Mouse (Mus musculus): ENCODE results near the gene Crp. TPM values are rescaled to one million over a fixed set of nuclear protein-coding genes. Genes with fewer than 3 reads are reported as not detected.

Gene Crp
- total and polyA plus RNA-seq, 3 experiments = not detected

DNA sequence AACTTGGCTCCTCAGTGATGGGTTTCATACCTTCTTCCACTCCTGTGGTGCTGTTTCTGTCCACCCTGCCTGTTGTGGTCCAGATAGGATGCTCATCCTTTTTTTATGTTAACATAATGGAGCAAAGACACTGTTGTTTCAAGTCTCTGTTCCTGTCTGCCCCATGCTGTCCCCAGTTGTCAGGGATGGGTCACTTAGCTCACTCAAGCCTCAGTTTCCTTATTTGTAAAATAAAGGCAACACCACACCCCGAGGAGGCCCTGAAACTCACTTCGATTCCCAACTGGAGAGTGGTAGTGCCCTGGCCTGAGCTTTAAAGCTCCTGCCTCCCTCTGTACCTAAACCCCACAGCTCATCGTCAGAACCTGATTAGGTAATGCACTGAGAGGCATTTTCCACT, 40.6 kb upstream of the Crp start:
- Histone ChIP-seq H3K27me3 (ENCODE audit: control insufficient read depth in 1 of 2, insufficient read depth in 2 of 2, low read length in 2 of 2) (no peaks in the 10 kb centered on the region), H3K27ac (ENCODE audit: control insufficient read depth, low read depth, low read length) (no peak overlapping the region), H3K4me3 (ENCODE audit: control insufficient read depth in 1 of 2, insufficient read depth in 1 of 2, low read depth in 2 of 2, low read length in 2 of 2) (no peak overlapping the region), H3K9me3 (replicated peaks; ENCODE audit: insufficient read depth, low read length) (no peaks in the 10 kb centered on the region), H3K4me1 (ENCODE audit: control insufficient read depth in 1 of 2, insufficient read depth in 2 of 2, low read length in 2 of 2) (no peaks in the 10 kb centered on the region), H3K79me2 (ENCODE audit: control insufficient read depth, insufficient read depth, low read length, poor library complexity) (no peaks in the 10 kb centered on the region), H3K36me3 (ENCODE audit: control insufficient read depth in 1 of 2, insufficient read depth in 2 of 2, low read length in 2 of 2) (no peaks in the 10 kb centered on the region), H3K9ac (ENCODE audit: control insufficient read depth, low read depth, low read length, poor library complexity, severe bottlenecking) (no peak overlapping the region)
- no peak for DNase-seq (ENCODE audit: low read depth, low spot score)
- TF ChIP-seq MAZ (IDR thresholded peaks at IDR 0.05; ENCODE audit: low read depth, low read length) (no peak), ETS1 (IDR thresholded peaks at IDR 0.05; ENCODE audit: low read depth, low read length) (no peak), POLR2A (IDR thresholded peaks at IDR 0.05; ENCODE audit: control insufficient read depth in 1 of 2, insufficient read depth in 1 of 2, low read depth in 1 of 2, low read length in 2 of 2, poor library complexity in 1 of 2) (no peak)

DNA sequence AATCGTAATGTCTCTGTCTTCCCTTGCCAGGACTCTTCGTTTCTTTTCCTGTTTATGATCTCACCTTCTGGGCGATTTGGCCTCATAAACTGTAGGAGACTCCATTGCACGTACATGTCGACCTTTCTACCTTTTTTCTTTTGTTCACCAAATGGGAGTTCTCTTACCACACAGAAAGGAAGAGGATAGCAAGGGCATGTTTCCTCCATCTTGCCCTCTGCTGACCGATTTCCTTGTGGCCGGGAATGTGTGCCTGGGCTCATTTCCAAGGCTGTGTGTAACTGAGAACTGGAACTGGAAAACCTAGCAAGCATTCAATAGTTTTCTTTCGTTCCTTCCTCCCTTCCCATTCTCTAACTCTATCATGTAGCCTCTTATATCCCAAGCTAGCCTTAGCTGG, 38.2 kb upstream of the Crp start:
- Histone ChIP-seq H3K4me3 (ENCODE audit: control insufficient read depth in 1 of 2, insufficient read depth in 1 of 2, low read depth in 2 of 2, low read length in 2 of 2) (no peak overlapping the region), H3K27me3 (ENCODE audit: control insufficient read depth in 1 of 2, insufficient read depth in 2 of 2, low read length in 2 of 2) (peaks cover 0 to 1% of the 10 kb centered on the region in 2 experiments; a peak in 2 of 4 replicates)

DNA sequence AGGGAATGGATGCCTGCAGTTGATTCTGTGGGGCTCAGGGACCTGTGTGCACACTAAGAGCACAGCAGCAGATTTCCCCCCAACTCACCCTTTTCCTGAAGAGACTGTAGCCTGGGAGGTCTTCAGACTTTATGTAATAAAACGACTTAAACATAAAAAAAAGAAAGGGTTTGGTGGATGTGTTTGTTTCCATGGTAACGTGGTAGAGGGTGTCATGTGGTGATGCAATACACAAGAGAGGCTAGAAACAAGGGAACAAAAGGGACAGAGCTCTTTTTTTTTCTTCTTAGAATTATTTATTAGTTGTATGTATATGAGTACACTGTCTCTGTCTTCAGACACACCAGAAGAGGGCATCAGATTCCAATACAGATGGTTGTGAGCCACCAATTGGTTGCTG, 32.4 kb upstream of the Crp start:
- Histone ChIP-seq H3K36me3 (ENCODE audit: control insufficient read depth in 1 of 2, insufficient read depth in 2 of 2, low read length in 2 of 2) (no peaks in the 10 kb centered on the region), H3K9ac (ENCODE audit: control insufficient read depth, low read depth, low read length, poor library complexity, severe bottlenecking) (no peak overlapping the region), H3K79me2 (ENCODE audit: control insufficient read depth, insufficient read depth, low read length, poor library complexity) (no peaks in the 10 kb centered on the region), H3K4me1 (ENCODE audit: control insufficient read depth in 1 of 2, insufficient read depth in 2 of 2, low read length in 2 of 2) (no peaks in the 10 kb centered on the region), H3K4me3 (ENCODE audit: control insufficient read depth in 1 of 2, insufficient read depth in 1 of 2, low read depth in 2 of 2, low read length in 2 of 2) (no peak overlapping the region), H3K9me3 (replicated peaks; ENCODE audit: insufficient read depth, low read length) (no peaks in the 10 kb centered on the region), H3K27ac (ENCODE audit: control insufficient read depth, low read depth, low read length) (no peak overlapping the region), H3K27me3 (ENCODE audit: control insufficient read depth in 1 of 2, insufficient read depth in 2 of 2, low read length in 2 of 2) (peaks cover 0 to 3% of the 10 kb centered on the region in 2 experiments; a peak in 2 of 4 replicates)
- TF ChIP-seq USF1 (IDR thresholded peaks at IDR 0.05; ENCODE audit: low read depth, low read length) (no peak), SMC3 (IDR thresholded peaks at IDR 0.05; ENCODE audit: low read depth, low read length) (no peak), GABPA (IDR thresholded peaks at IDR 0.05; ENCODE audit: low read depth, low read length) (no peak), MAZ (IDR thresholded peaks at IDR 0.05; ENCODE audit: low read depth, low read length) (no peak), MAFK (IDR thresholded peaks at IDR 0.05; ENCODE audit: borderline replicate concordance, low read depth, low read length) (no peak), POLR2A (IDR thresholded peaks at IDR 0.05; ENCODE audit: control insufficient read depth in 1 of 2, insufficient read depth in 1 of 2, low read depth in 1 of 2, low read length in 2 of 2, poor library complexity in 1 of 2) (no peak)
- DNase-seq (ENCODE audit: low read depth, low spot score) = no peak

More for the DNA sequence above, 38.2 kb upstream of the Crp start:
- Histone ChIP-seq H3K4me1 (ENCODE audit: control insufficient read depth in 1 of 2, insufficient read depth in 2 of 2, low read length in 2 of 2) (no peaks in the 10 kb centered on the region), H3K36me3 (ENCODE audit: control insufficient read depth in 1 of 2, insufficient read depth in 2 of 2, low read length in 2 of 2) (no peaks in the 10 kb centered on the region), H3K79me2 (ENCODE audit: control insufficient read depth, insufficient read depth, low read length, poor library complexity) (no peaks in the 10 kb centered on the region), H3K27ac (ENCODE audit: control insufficient read depth, low read depth, low read length) (no peak overlapping the region), H3K9ac (ENCODE audit: control insufficient read depth, low read depth, low read length, poor library complexity, severe bottlenecking) (no peak overlapping the region), H3K9me3 (replicated peaks; ENCODE audit: insufficient read depth, low read length) (no peaks in the 10 kb centered on the region)
- no peak for DNase-seq (ENCODE audit: low read depth, low spot score)
- TF ChIP-seq HCFC1 (IDR thresholded peaks at IDR 0.05; ENCODE audit: low read depth, low read length) (no peak), USF1 (IDR thresholded peaks at IDR 0.05; ENCODE audit: low read depth, low read length) (no peak), BHLHE40 (IDR thresholded peaks at IDR 0.05; ENCODE audit: borderline replicate concordance, low read depth, low read length) (no peak), POLR2A (IDR thresholded peaks at IDR 0.05; ENCODE audit: control insufficient read depth in 1 of 2, insufficient read depth in 1 of 2, low read depth in 1 of 2, low read length in 2 of 2, poor library complexity in 1 of 2) (no peak), EP300 (IDR thresholded peaks at IDR 0.05; ENCODE audit: low read depth in 1 of 2, low read length in 2 of 2) (no peak), MAFK (IDR thresholded peaks at IDR 0.05; ENCODE audit: borderline replicate concordance, low read depth, low read length) (no peak), MEF2A (IDR thresholded peaks at IDR 0.05; ENCODE audit: extremely low read depth, insufficient replicate concordance, low read depth, low read length, poor library complexity, severe bottlenecking) (no peak), SIN3A (IDR thresholded peaks at IDR 0.05; ENCODE audit: low read length) (no peak), NELFE (IDR thresholded peaks at IDR 0.05; ENCODE audit: low read depth, low read length) (no peak), NRF1 (IDR thresholded peaks at IDR 0.05; ENCODE audit: insufficient read depth, low read depth, low read length, poor library complexity, severe bottlenecking) (no peak), SMC3 (IDR thresholded peaks at IDR 0.05; ENCODE audit: low read depth, low read length) (no peak), E2F4 (IDR thresholded peaks at IDR 0.05; ENCODE audit: borderline replicate concordance, low read depth, low read length) (no peak)
